Mouse (Mus musculus) heart, adult 11 months (tissue): ENCODE measurements around the gene Scnn1a.

Source experiments
- DNase-seq: peaks from one replicate; pipeline ENCODE4 v3.0.0; 2022

Scnn1a gene

GRCm38 (mm10) chr6:125312171-125312570, 8.3 kb upstream of the Scnn1a start:
- DNase-seq, result peak; percentile 93

DNA sequence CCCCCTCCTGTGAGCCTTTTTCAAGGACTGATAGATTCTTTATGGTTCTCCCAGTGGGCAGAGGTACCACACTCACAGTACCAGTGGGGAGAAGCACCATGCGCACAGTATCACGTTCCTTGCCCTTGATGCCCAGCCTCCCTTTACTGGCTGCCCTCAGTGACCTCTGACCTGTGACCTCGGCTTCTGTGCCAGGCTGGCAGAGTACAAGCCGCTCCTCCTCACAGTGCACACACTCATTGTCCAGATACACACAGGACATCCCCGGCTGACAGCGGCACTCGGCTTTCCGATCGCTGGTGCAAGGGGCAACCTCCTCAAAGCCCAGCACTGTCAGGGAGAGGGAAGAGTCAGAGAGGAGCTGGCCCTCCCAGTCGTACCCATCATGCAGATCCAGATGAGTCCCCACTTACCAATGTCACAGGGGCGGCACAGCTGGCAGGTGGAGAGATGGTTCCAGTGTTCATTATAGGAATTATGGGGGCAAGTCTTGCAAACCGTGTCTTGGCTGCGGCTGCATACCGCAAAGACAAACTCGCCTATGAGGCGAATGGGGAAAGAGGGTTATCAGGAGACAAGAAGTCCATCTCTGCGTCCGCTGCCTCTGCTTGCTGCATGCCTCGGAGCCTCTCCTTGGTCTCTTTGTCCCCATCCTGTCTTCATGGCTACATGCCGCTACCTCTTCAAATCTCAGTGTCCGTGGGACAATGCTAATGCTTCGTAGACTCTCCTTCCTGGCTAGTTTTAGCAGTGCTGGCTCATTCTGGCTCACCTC, 7.7 kb upstream of the Scnn1a start:
- peak; percentile 92 for DNase-seq

DNA sequence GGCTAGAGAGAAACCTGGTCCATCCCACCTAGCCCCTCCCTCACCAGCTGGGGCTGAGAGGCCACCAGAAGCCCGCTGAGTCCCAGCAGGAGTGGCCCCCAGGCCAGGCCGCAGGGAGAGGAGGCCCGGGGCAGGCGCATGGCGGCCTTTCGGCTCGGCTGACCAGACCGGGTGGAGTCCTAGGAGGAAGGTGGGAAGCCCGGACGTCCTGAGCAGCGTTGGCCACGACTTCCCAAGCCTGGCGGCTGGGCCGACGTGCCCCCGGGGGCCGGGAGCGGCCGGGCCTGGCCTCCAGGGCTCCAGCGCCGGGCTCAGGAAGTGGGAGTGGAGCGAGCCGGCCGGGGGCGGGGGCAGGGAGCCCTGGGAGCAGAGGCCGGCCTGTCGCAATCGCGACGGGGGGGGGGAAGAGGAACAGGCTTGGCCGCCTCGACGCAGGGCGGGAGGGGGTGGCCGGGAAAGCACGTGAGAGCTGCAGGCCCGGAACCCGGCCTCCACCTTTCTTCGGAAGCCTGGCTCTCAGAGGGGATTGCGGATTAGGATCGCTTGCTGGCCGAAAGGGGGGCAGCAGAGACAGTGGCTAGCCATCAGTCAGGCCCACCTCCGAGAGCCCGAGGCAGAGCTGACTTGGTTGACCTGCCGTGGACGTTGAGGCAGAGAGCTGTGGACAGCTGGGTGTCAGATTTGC, 6.8 kb upstream of the Scnn1a start, which contains the start of gene Ltbr:
Gene Ltbr, minus strand, starts transcription at position 340 of the 685 bp plus-strand sequence.
- peak; percentile 100 for DNase-seq

GRCm38 (mm10) chr6:125314231-125314563, 6.3 kb upstream of the Scnn1a start:
- DNase-seq, result no peak

- DNase-seq, result peak; percentile 91
These were observed 5.7 kb upstream of the Scnn1a start for GRCm38 (mm10) chr6:125314746-125315145.

GRCm38 (mm10) chr6:125317077-125317476, 3.4 kb upstream of the Scnn1a start:
- DNase-seq, result peak; percentile 79

DNA sequence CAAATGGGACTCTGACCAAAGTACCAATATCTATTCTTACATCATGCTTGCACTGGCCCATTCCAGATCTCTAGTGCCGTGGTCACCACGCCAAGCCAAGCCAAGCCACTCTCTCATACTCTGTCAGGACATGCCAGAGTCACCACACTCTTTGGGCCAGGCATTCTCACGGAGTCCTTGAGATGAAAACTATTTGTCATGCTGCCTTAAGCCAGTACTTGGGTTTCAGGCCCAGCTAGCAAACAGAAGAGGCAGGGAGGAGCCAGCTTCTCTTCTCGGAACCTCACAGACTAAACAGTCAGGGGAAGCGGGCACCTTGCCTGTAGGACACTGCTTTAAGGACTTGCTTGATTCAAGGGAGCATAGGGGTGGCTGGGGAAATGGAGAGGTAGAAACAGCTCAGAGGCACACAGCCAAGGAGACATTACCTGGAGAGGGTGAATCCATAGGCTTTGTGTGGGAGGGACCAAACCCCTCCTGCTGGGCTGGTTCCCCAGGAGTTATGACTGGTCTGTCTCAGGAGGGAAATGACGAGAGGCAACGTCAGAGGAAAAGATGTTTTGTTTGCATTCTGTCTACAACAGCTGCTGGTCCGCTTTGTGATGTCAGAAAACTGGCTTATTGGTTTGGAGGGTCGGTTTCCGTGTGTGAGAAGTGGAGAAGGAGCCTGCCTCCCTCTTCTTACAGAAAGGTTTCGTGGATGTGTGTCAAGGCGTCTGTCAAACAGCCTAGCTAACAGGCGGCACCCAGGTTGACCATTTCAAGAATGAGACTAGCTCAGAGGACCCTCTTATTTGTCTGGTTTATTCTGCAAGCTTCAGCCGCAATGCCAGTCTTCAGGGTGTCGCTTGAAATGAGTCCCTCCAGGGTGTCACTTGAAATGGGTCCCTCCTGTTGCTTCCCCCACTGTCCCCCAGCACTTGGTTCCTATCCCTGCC, 1.2 kb upstream of the Scnn1a start:
- peak; percentile 86 for DNase-seq

DNA sequence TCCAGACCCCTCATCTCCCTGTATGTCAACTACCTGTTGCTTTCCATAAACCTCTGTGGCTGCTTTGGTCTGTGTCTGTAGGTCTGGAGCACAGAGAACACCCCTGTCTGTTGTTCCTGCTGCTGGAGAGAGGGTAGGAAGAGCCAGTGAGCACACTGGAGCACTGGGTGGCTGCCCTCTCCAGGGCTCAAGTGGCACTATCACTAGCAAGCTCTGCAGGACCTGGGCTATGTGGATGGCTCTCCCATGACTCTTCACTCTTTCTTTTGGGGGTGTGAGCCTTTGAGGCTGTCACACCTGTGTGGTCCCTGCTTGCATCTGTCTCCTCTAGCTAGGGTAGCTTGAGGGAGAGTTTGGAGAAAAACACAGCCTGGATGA, 551 bp upstream of the Scnn1a start:
- peak; percentile 71 for DNase-seq

GRCm38 (mm10) chr6:125321114-125321855, 826 bp downstream of the Scnn1a start:
- peak; percentile 88 for DNase-seq

DNA sequence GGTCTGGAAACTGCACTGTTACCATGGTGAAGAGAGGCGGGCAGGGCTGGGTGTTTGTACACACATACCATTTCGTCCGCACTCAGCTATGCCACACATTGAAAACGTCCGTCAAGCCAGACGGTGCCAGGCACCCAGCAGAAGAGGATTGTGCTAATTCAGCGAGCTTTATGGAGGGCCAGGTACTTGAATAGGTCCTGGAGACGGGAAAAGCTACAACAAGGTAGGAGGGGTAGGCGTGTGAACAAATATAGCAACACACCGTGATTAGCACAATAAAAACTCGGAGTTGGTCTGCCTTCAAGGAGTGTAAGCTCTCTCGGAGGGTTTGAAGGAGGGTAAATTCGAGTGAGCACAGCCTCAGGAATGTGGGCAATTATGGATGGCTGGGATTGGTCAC, 2.3 kb downstream of the Scnn1a start:
- peak; percentile 91 for DNase-seq

- DNase-seq, result peak; percentile 76
These were observed 3.1 kb downstream of the Scnn1a start for GRCm38 (mm10) chr6:125323547-125323946.

DNA sequence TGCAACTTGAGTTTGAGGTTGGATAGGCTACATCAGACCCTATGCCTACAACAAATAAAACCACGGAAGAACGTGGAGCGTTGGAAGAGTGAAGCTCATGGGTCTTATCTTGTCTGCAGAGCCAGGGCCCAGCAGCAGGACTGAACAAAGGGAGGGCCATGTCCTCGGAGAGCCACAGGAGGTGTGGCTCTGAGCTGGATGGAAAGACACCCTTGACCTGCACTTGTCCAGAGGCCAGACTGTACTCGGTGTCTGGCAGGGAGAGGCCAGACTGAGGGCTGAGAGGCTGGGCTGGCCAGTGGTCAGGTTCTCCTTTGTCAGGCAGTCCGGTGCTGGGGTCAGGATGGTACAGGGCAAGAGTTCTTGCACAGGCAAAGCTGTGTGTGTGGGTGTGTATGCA, 4.9 kb downstream of the Scnn1a start:
- peak; percentile 88 for DNase-seq

DNA sequence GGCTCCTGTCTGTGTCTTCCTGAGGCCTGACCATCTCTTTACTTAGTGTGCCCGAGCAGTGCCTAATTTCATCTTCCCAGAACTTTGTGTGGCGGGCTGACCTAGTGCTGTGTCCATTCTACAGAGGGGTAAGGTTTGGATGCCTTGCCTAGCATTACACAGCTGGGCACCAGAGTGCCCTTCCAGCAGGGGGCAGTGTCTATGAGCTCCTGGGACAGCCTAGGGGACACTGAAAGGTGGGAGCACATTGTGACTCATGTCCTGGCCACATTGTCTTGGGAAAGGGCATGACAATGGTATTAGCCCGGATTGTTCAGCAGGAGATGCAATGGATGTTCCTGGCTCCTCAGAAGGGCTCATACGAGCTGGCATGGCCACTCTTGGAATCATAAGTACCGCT, 7.8 kb downstream of the Scnn1a start:
- DNase-seq, result peak; percentile 96

DNA sequence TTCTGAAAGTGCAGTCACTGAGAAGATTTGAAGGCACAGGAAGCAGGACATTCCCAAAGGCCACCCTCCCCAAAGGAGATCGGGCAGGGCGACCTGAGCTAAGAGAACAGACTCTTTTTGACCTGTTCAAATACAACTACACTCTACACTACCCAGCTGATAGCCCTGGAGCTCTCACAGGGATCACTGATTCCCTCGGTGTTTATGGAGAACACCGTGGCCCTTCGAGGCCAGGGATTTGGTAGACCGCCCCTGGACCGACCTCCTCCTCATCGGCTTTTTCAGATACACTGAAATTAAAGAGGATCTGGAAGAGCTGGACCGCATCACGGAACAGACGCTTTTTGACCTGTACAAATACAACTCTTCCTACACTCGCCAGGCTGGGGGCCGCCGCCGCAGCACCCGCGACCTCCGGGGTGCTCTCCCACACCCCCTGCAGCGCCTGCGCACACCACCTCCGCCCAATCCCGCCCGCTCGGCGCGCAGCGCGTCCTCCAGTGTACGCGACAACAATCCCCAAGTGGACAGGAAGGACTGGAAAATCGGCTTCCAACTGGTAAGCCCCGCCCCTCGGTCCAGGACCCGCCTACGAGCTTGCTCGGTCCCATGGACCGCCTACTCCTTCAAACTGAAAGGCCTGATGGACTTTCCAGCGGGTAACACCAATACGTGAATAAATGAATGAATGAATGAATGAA, 10.3 kb downstream of the Scnn1a start:
- DNase-seq, result peak; percentile 100

- DNase-seq, result peak; percentile 93
These were observed 12.8 kb downstream of the Scnn1a start for GRCm38 (mm10) chr6:125333112-125333899.

DNA sequence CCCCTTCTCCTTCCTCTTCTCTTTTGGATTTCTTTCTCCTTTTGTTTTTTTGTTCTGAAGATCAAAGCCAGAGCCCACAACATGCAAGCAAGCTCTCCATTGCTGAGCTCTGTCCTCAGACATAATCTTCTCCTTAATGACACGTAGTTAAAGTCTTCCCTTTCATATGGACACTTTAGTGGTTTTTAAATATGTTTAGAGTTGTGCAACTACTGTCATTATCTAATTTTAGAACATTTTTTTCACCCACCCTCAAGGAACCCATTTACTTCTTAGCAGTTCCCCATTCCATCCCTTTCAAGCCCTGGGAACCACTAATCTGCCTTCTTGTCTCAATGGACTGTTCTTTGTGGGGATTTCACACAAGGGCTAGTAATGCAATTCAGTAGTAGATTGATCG, 13.9 kb downstream of the Scnn1a start:
- no peak for DNase-seq

DNA sequence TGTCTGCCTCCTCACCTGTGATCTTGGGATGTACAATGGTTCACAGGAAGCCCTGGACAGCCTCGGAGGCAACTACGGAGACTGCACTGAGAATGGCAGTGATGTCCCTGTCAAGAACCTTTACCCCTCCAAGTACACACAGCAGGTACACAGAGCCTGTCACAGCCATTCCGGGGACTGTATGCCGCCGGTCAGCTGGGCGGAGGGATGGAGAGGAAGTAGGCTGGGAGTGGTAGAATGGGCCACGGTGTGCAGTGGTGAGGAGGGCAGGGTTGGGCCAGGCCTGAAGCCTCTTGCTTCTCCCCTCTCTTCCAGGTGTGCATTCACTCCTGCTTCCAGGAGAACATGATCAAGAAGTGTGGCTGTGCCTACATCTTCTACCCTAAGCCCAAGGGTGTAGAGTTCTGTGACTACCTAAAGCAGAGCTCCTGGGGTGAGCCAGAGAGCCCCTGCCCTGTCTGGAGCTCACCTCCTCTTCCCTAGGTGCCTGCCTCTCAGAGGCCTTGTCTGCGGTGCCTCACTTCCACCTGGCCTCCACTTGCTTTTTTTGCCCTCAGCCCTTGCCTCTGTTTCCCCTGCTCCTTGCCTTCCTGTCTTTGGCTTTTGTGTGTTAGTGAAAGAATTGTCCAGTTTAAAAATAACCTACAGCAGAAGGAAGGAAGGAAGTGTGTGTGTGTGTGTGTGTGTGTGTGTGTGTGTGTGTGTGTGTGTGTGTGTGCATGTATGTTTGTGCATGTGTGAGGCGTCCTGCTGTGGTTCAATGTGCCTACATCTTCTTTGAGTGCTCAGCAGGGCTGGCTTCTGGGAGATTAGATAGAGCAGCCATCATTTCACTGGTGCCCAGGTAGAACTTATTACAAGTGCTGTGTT, 18.6 kb downstream of the Scnn1a start:
- DNase-seq, result peak; percentile 94

- DNase-seq, result peak; percentile 93
These were observed 19.8 kb downstream of the Scnn1a start for GRCm38 (mm10) chr6:125340244-125340643.

DNA sequence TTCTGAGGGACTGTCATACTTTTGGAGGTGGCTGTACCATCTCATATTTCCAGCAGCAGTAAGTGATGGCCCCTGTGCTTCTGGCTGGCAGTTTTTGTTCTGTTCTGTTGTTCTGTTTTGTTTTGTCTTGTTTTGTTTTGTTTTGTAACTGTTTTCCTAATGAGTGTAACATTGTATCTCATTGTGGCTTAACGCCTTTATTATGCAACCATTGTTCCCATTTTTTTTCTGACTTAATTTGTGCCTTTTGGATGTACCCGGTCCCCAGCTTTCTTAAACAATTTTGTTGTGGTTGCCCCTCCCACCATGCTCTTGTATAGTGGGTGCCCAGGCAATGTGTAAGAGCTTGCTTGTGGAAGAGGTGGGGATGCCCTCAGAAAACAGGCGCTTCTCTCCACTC, 21.7 kb downstream of the Scnn1a start:
- DNase-seq, result no peak

- peak; percentile 95 for DNase-seq
These were observed 23.6 kb downstream of the Scnn1a start for GRCm38 (mm10) chr6:125344084-125344483.
